Mouse (Mus musculus) erythroid progenitor cell, adult 5-6 weeks (primary cell): ENCODE measurements around the gene Il1rl1. TPM values are rescaled to one million over a fixed set of nuclear protein-coding genes. Genes with fewer than 3 reads are reported as not detected.

Experiments used
- ATAC-seq: replicated peaks from 2 replicates; pipeline ENCODE4 v1.8.0; 2016; ENCODE audit warnings: moderate number of reproducible peaks, mild to moderate bottlenecking, moderate TSS enrichment, inconsistent platforms; ENCODE audit not compliant: poor library complexity, low FRiP score, severe bottlenecking
- total RNA-seq, 2 experiments: library from RNA; stranded (forward) in 1 of 2; stranded (reverse) in 1 of 2; fragments of 150-400 nt in 1 of 2; fragments of 186-747, 209-891 nt in 1 of 2; gene quantifications; 2 replicates each; pipeline versions ENCODE4 v1.2.3 to v1.2.4; 2015 to 2017; ENCODE audit warnings: low replicate concordance in 2 of 2

Il1rl1 gene
- 34.2 and 38.6 TPM in 2 replicates for total RNA-seq (2015; ENCODE audit: low replicate concordance)
- 40.8 and 42.7 TPM in 2 replicates for total RNA-seq (2017; ENCODE audit: low replicate concordance)

- ATAC-seq: peak; percentile 77
Measured at GRCm38 (mm10) chr1:40428910-40429675, at the start of gene Il1rl1. TSS of gene Il1rl1 (plus strand) at chr1:40429570.

GRCm38 (mm10) chr1:40380111-40380510, 49.3 kb upstream of the Il1rl1 start:
- ATAC-seq: no peak

- ATAC-seq: no peak
Measured at GRCm38 (mm10) chr1:40380990-40381389, 48.4 kb upstream of the Il1rl1 start.

- no peak for ATAC-seq
Measured at GRCm38 (mm10) chr1:40382841-40383240, 46.5 kb upstream of the Il1rl1 start.

GRCm38 (mm10) chr1:40384931-40385545, 44.3 kb upstream of the Il1rl1 start:
- no peak for ATAC-seq

GRCm38 (mm10) chr1:40391374-40391773, 38.0 kb upstream of the Il1rl1 start:
- no peak for ATAC-seq

- no peak for ATAC-seq
Measured at GRCm38 (mm10) chr1:40392535-40392934, 36.8 kb upstream of the Il1rl1 start.

GRCm38 (mm10) chr1:40393214-40393613, 36.2 kb upstream of the Il1rl1 start:
- no peak for ATAC-seq

- no peak for ATAC-seq
Measured at GRCm38 (mm10) chr1:40399639-40400038, 29.7 kb upstream of the Il1rl1 start.

- ATAC-seq: no peak
Measured at GRCm38 (mm10) chr1:40404682-40405081, 24.7 kb upstream of the Il1rl1 start.

- ATAC-seq: no peak
Measured at GRCm38 (mm10) chr1:40409882-40410281, 19.5 kb upstream of the Il1rl1 start.

- no peak for ATAC-seq
Measured at GRCm38 (mm10) chr1:40413039-40413438, 16.3 kb upstream of the Il1rl1 start.

- no peak for ATAC-seq
Measured at GRCm38 (mm10) chr1:40414276-40414675, 15.1 kb upstream of the Il1rl1 start.

GRCm38 (mm10) chr1:40414863-40415656, 14.3 kb upstream of the Il1rl1 start:
- no peak for ATAC-seq

GRCm38 (mm10) chr1:40417034-40417433, 12.3 kb upstream of the Il1rl1 start:
- no peak for ATAC-seq

- no peak for ATAC-seq
Measured at GRCm38 (mm10) chr1:40418512-40418911, 10.9 kb upstream of the Il1rl1 start.

- ATAC-seq: no peak
Measured at GRCm38 (mm10) chr1:40423892-40424291, 5.5 kb upstream of the Il1rl1 start.

GRCm38 (mm10) chr1:40427270-40427669, 2.1 kb upstream of the Il1rl1 start:
- no peak for ATAC-seq

- no peak for ATAC-seq
Measured at GRCm38 (mm10) chr1:40427901-40428300, 1.5 kb upstream of the Il1rl1 start.

GRCm38 (mm10) chr1:40430143-40430834, 919 bp downstream of the Il1rl1 start:
- ATAC-seq: peak; percentile 32; the same call in 1 of the 2 replicates
